Mouse (Mus musculus) neural tube, embryonic 13.5 days (tissue): ENCODE measurements at regions not wholly inside any gene's neighbourhood (a gene's known extent, or its start where the extent isn't known, plus 50 kb on each side); places are given as distances from the start of the nearest gene placed in this dataset.

Experiments used
- ATAC-seq: fragments of 200-750 bp; cut with Nextera tagmentation; 2 replicates; pipeline ENCODE4 v1.8.0; 2017; ENCODE audit warnings: low read depth, mild to moderate bottlenecking, moderate TSS enrichment, moderate library complexity
- H3K27ac ChIP-seq: fragments of 300-500 bp; sonication (generic); replicated peaks from 2 replicates; pipeline ENCODE4 v1.5.1; 2015; ENCODE audit warnings: moderate library complexity, mild to moderate bottlenecking, inconsistent platforms
- H3K27me3 ChIP-seq: fragments of 300-500 bp; sonication (generic); 2 replicates; pipeline ENCODE4 v1.6.1; 2015; ENCODE audit warnings: mild to moderate bottlenecking, inconsistent platforms
- H3K36me3 ChIP-seq: fragments of 300-500 bp; sonication (generic); 2 replicates; pipeline ENCODE4 v1.6.1; 2015; ENCODE audit warnings: mild to moderate bottlenecking, inconsistent platforms
- H3K4me1 ChIP-seq: fragments of 300-500 bp; sonication (generic); replicated peaks from 2 replicates; pipeline ENCODE4 v1.6.1; 2015; ENCODE audit warnings: inconsistent platforms
- H3K4me2 ChIP-seq: fragments of 300-500 bp; sonication (generic); 2 replicates; pipeline ENCODE4 v1.6.1; 2015; ENCODE audit warnings: inconsistent platforms, mild to moderate bottlenecking, moderate library complexity
- H3K4me3 ChIP-seq: fragments of 300-500 bp; sonication (generic); 2 replicates; pipeline ENCODE4 v1.5.1; 2015; ENCODE audit warnings: mild to moderate bottlenecking, inconsistent platforms
- H3K9ac ChIP-seq: fragments of 300-500 bp; sonication (generic); 2 replicates; pipeline ENCODE4 v1.6.1; 2015; ENCODE audit warnings: moderate library complexity, mild to moderate bottlenecking, inconsistent platforms
- H3K9me3 ChIP-seq: fragments of 300-500 bp; sonication (generic); 2 replicates; pipeline ENCODE4 v1.6.1; 2016; ENCODE audit warnings: inconsistent platforms
- WGBS: fragments of 180-500 bp; shearing (Covaris S2); methylation state at CpG from one replicate; pipeline ENCODE4 v1.1.7; 2015; 5-methylcytosine and 5-hydroxymethylcytosine counted together

DNA sequence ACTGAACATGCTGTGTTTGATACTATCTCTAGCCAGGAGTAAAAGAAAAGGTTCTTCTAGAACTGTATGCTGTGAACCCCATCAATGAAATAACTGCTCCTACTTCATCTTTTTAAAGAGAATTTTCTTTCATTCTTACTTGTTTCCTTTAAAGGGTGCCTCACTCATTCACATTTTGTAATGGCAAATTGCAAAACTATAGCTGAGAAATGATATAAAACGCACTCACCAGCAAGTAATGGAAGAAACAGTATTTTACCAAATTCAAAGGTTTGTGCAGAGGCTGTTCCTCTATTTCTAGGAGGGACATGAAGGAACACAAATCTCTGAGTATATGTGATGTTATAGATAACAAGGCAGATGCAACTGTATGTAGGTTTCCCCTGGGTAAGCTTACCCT, 183.4 kb downstream of the Gm11146 start:
- 37% methylated on average over 1 of the region's 1 CpGs for WGBS

DNA sequence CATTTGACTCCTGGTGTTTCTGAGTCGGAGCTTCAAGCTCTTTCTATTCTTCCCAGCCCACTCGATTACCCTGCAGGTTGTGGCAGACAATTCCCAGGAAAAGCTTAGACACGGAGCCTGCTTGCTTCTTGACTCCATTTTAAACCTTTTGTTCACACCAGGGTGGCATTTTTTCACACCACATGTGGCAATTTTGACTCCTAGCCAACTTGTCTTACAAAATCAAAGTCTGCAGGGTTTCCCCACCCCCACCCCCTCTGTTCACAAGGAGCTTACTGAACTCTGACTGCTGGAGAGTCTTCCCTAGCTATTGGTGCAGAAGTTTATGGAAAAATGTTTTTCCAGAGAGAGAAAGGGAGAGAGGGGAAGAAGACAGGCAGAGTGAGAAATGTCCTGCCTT, 184.1 kb downstream of the Gm11146 start:
- 1% methylated on average over 3 of the region's 3 CpGs for WGBS

More for the DNA sequence above, 183.4 kb downstream of the Gm11146 start:
- H3K36me3 ChIP-seq, result no peaks in the 10 kb centered on the region
- H3K27me3 ChIP-seq, result no peaks in the 10 kb centered on the region
- no peaks in the 10 kb centered on the region for H3K9me3 ChIP-seq
- peak overlapping the region; percentile 98 for H3K27ac ChIP-seq
- peaks cover 17% of the 10 kb centered on the region for H3K4me1 ChIP-seq
- peak overlapping the region; percentile 95 for H3K9ac ChIP-seq
- H3K4me2 ChIP-seq, result peak overlapping the region; percentile 63
- no peak for ATAC-seq
- peak overlapping the region; percentile 57 for H3K4me3 ChIP-seq

DNA sequence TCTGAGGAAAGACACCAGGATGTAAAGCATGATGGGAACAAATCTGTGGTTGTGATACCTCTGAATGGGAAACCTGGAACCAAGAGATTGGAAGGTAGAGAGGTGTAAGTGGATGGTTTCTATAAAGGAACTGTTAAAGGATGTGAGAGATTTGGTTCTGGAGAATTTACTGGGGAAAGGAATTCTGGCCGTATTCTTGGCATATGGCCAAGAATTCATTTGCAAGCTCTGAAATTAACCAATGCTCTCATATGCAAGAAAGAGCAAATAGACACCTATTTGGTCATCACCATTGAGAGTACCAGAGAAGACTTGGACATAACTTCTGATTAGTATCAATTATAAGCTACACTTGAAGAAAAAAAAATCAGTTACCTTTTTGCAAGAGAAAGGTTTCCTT, 187.3 kb downstream of the Gm11146 start:
- no peak overlapping the region for H3K4me3 ChIP-seq
- H3K4me1 ChIP-seq, result peaks cover 8% of the 10 kb centered on the region; the same call in 1 of the 2 replicates
- H3K9ac ChIP-seq, result no peak overlapping the region
- H3K9me3 ChIP-seq, result no peaks in the 10 kb centered on the region
- no peak overlapping the region for H3K4me2 ChIP-seq
- H3K36me3 ChIP-seq, result no peaks in the 10 kb centered on the region
- no peaks in the 10 kb centered on the region for H3K27me3 ChIP-seq
- H3K27ac ChIP-seq, result peak overlapping the region; percentile 49
- no peak for ATAC-seq
- 36% methylated on average over 1 of the region's 1 CpGs for WGBS

More for the DNA sequence above, 184.1 kb downstream of the Gm11146 start:
- H3K27me3 ChIP-seq, result no peaks in the 10 kb centered on the region
- H3K27ac ChIP-seq, result peak overlapping the region; percentile 98
- peak; percentile 43 for ATAC-seq
- peak overlapping the region; percentile 57 for H3K4me3 ChIP-seq
- H3K9ac ChIP-seq, result peak overlapping the region; percentile 95
- H3K4me2 ChIP-seq, result peak overlapping the region; percentile 63
- peaks cover 13% of the 10 kb centered on the region for H3K4me1 ChIP-seq
- H3K36me3 ChIP-seq, result no peaks in the 10 kb centered on the region
- H3K9me3 ChIP-seq, result no peaks in the 10 kb centered on the region

DNA sequence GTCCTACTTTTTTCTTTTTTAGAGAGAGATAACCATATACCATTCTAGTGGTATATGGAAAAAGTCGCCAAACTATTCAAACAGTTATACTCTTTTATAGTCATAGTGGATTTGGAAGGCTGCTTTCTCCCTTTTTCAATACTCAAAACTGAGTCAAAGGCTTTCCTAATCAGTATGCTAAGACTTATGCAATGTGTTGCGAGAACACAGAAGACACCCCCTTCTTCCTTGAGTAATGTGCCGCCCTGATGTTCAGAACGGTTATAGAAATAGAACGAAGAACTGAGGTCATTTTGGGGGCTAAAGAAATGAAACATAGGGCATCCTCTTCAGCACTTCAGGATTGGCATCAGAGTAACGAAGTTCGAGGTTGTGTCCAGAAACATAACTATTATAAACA, 192.7 kb downstream of the Gm11146 start:
- 70% methylated on average over 7 of the region's 7 CpGs for WGBS
- no peak for ATAC-seq
- no peak overlapping the region for H3K4me3 ChIP-seq
- no peaks in the 10 kb centered on the region for H3K27me3 ChIP-seq
- H3K36me3 ChIP-seq, result no peaks in the 10 kb centered on the region
- H3K27ac ChIP-seq, result no peak overlapping the region
- peaks cover 32% of the 10 kb centered on the region for H3K4me1 ChIP-seq
- H3K4me2 ChIP-seq, result no peak overlapping the region
- H3K9me3 ChIP-seq, result no peaks in the 10 kb centered on the region
- H3K9ac ChIP-seq, result no peak overlapping the region

DNA sequence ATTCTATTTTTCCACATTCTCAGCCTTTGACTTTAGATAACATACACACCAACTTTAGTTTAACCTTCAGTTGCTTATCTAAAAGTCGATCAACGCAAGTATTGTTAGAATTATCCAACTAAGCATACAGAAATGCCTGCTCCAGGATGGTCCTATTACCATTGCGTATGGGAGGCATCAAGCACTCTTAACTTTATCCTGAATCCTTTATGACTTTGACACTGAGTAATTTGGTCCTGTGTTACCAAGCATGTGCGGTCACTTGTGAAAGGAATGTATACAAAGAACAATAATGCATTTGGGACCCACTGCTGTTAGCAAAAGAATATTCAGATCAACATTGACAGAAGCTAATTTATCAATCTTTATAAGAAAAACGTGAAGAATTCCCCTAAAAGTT, 194.9 kb downstream of the Gm11146 start:
- WGBS, result 28% methylated on average over 5 of the region's 5 CpGs
- Histone ChIP-seq H3K36me3 (no peaks in the 10 kb centered on the region), H3K27ac (peak overlapping the region; percentile 61; the same call in 1 of the 2 replicates), H3K4me1 (peaks cover 53% of the 10 kb centered on the region), H3K4me3 (no peak overlapping the region), H3K27me3 (no peaks in the 10 kb centered on the region), H3K9ac (no peak overlapping the region), H3K4me2 (no peak overlapping the region; the same call in 1 of the 2 replicates), H3K9me3 (no peaks in the 10 kb centered on the region)
- no peak for ATAC-seq

DNA sequence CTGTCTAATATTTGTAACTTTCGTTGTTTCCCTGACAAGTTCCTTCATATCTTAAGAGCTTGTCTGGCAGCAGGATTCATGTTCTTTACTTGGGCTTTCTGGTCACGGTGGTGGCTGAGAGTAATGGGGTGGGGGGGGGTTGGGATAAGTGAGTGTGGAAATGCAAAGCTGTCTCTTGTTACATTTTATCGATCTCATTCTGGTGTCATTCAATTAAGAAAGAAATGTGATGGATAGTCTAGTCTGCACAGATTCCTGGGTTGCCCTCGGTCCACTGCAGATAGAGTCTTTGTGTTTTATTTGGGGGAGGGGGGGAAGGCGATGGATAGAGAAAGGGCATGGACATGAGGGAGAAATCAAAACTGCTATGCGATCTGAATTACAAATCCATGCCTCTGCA, 196.0 kb downstream of the Gm11146 start:
- no peaks in the 10 kb centered on the region for H3K27me3 ChIP-seq
- H3K4me2 ChIP-seq, result peak overlapping the region; percentile 48
- peak overlapping the region; percentile 49; the same call in 1 of the 2 replicates for H3K9ac ChIP-seq
- ATAC-seq, result peak; percentile 69
- peak overlapping the region; percentile 92 for H3K27ac ChIP-seq
- peaks cover 62% of the 10 kb centered on the region for H3K4me1 ChIP-seq
- 14% methylated on average over 6 of the region's 6 CpGs for WGBS
- no peaks in the 10 kb centered on the region for H3K36me3 ChIP-seq
- H3K9me3 ChIP-seq, result no peaks in the 10 kb centered on the region
- H3K4me3 ChIP-seq, result 0 out of 2 replicates have a peak overlapping the region, but pooled peaks have one; percentile 14

DNA sequence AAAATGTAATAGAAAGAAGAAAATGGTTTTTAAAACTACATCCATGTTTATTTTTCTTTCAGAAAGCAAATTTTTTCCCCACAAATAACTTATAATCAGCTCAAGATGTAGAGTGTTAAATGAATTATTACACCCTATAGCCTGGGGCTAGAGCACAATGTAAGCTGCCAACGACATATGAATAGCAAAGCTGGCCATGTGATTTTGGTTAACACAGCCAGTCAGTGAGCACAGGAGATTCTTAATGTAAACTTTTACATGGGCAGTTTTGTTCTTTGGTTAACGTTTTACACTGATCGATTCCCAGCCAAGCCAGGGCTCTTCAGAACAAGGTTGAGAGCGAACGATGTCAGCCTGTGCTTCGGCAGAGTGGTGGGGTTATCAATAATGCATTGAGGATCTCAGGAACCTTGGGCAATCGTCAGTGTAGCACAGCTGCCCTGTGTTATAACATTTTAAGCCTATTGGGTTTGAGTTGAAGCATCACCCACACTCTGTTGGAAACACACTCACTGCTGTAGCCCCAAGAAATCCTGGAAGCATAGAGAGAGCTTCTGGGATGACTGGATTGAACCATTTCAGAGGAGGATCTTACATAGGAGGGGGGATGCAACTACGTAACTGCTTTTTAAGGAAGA, 196.6 kb downstream of the Gm11146 start:
- Histone ChIP-seq H3K9me3 (no peaks in the 10 kb centered on the region), H3K4me3 (0 out of 2 replicates have a peak overlapping the region, but pooled peaks have one; percentile 14), H3K27me3 (no peaks in the 10 kb centered on the region), H3K9ac (peak overlapping the region; percentile 49), H3K36me3 (no peaks in the 10 kb centered on the region), H3K4me2 (peak overlapping the region; percentile 48), H3K27ac (peak overlapping the region; percentile 92), H3K4me1 (peaks cover 67% of the 10 kb centered on the region)
- WGBS, result 15% methylated on average over 8 of the region's 8 CpGs
- peak; percentile 66; the same call in 1 of the 2 replicates for ATAC-seq

DNA sequence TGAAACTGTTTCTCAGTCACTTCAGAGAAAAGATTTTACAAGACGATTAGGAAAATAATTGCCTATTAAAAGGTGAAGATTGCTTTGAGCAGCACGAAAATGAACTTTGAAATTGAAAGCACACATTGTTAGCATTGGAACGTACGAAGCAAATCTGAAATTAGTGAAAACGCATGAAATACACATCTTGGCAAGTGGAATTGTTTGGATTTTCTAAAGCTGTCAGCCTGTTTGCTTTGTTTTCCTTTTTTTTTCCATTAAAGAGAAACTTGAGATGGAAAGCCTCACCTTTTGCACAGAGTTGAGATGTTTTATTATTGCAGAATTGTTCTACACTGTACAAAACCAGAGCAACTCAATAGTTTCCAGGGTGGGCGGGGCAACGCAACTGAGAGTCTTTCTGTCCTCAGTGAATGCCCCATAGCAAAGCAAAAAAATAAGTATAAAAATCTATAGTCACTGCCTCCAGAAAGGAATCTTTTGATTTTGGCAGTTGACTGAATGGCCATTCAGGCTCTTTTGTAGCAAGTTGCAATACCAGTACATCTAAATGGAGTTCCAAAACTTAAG, 199.1 kb downstream of the Gm11146 start:
- Histone ChIP-seq H3K9ac (peak overlapping the region; percentile 23; the same call in 1 of the 2 replicates), H3K36me3 (no peaks in the 10 kb centered on the region), H3K4me1 (peaks cover 80% of the 10 kb centered on the region)

DNA sequence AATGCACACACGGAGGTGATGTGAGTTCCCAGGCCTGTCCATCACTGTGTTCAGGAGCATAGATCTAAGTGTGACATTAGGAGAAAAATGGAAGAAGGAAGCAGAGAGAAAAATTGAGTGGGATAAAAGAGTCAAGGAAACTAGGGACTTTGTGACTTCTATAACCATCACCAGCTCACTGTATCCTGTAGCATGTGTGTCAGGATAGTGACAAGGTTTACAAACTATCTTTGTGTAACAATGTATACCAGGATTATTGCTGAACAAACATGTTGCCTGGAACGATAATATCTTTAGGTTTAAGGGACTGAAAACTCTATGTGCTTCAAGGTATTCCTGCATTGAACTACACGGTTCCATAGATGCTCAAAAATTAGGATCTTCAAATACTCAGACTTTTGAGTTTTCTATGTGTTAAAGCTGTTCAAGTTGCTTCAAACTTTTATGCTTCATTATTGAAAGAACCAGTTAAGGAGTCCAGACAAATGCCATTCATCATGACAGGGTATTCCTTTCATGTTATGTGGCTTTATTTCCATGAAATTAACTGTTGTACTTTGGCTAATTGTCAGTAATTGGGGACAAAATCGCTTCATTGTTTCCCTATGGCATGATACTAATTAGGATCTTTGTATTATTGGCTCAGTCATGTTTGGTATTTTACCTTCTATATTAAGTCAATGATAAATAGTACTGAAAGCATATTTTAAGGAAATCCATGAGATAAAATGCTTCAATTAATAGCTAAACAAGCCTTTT, 200.5 kb downstream of the Gm11146 start:
- peak overlapping the region; percentile 68 for H3K4me2 ChIP-seq
- H3K27ac ChIP-seq, result peak overlapping the region; percentile 98
- peaks cover 75% of the 10 kb centered on the region for H3K4me1 ChIP-seq
- H3K27me3 ChIP-seq, result no peaks in the 10 kb centered on the region
- H3K9me3 ChIP-seq, result no peaks in the 10 kb centered on the region
- 16% methylated on average over 4 of the region's 4 CpGs for WGBS
- 0 out of 2 replicates have a peak, but pooled peaks cover 4% of the 10 kb centered on the region for H3K36me3 ChIP-seq
- ATAC-seq, result no peak
- H3K9ac ChIP-seq, result peak overlapping the region; percentile 75
- peak overlapping the region; percentile 35; the same call in 1 of the 2 replicates for H3K4me3 ChIP-seq

More for the DNA sequence above, 199.1 kb downstream of the Gm11146 start:
- no peak overlapping the region for H3K4me3 ChIP-seq
- WGBS, result 32% methylated on average over 7 of the region's 7 CpGs
- no peaks in the 10 kb centered on the region for H3K27me3 ChIP-seq
- peak overlapping the region; percentile 29 for H3K4me2 ChIP-seq
- no peaks in the 10 kb centered on the region for H3K9me3 ChIP-seq
- H3K27ac ChIP-seq, result peak overlapping the region; percentile 79
- no peak for ATAC-seq

DNA sequence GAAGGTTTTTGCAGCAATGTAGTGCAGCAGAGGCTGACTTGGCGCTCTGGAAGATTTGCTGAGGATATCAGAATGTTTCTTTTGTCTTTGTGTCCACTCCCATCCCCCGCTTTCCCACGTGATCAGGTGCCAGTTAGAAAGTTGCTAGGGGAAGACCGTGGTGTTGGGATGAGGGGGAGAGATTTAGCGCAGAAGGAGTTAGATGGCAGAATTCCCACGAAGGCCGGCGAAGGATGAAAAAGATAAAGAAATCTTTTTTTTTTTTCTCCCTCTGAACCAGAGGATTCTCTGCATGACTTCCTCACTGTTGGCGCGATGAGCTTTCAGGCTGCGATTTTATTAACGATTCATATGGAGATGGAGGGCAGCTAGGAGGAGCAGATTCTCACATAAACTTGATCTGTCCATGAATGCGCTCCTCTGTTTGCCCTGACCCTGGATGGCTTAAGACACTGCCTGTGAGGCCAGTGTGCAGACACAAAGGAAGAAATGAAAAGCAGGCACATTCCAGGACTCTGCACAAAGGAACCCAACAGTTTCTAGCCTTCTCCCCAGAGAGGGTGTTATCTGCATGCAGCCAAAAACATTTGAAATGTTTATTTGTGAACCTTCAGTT, 201.5 kb downstream of the Gm11146 start:
- Histone ChIP-seq H3K9me3 (no peaks in the 10 kb centered on the region), H3K4me3 (peak overlapping the region; percentile 35), H3K27me3 (no peaks in the 10 kb centered on the region), H3K27ac (peak overlapping the region; percentile 98), H3K36me3 (0 out of 2 replicates have a peak, but pooled peaks cover 4% of the 10 kb centered on the region), H3K4me1 (peaks cover 67% of the 10 kb centered on the region), H3K4me2 (peak overlapping the region; percentile 68), H3K9ac (peak overlapping the region; percentile 75)
- ATAC-seq, result peak; percentile 91
- WGBS, result 2% methylated on average over 13 of the region's 13 CpGs

DNA sequence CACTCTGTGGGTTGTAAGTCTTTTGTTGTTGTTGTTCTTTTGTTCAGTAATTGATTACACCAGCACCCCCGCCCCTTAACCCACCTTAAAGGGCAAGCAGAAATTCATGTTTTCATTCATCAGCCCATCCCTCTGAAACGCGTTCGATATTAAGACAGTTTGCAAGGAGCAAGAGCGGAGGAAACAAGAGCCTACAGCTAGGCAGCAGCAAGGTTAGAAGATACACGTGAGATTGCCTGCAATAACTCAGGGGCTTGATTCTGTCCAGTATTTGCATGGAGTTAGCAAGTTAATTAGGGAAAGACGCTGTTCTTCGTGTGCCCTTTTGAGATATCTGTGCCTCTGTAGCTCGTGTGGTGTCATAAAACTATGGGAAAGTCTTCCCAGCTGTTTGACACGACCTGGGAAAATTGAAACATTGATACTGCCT, 202.0 kb downstream of the Gm11146 start:
- peak; percentile 36; the same call in 1 of the 2 replicates for ATAC-seq
- peaks cover 64% of the 10 kb centered on the region for H3K4me1 ChIP-seq

More for the DNA sequence above, 202.0 kb downstream of the Gm11146 start:
- Histone ChIP-seq H3K4me2 (peak overlapping the region; percentile 68), H3K9ac (peak overlapping the region; percentile 75), H3K36me3 (0 out of 2 replicates have a peak, but pooled peaks cover 4% of the 10 kb centered on the region), H3K9me3 (no peaks in the 10 kb centered on the region), H3K27ac (peak overlapping the region; percentile 98), H3K27me3 (no peaks in the 10 kb centered on the region), H3K4me3 (peak overlapping the region; percentile 35)
- WGBS, result under 1% methylated on average over 10 of the region's 10 CpGs
